Mouse (Mus musculus): ENCODE data around the gene Ptprg. TPM values are rescaled to one million over a fixed set of nuclear protein-coding genes. Genes with fewer than 3 reads are reported as not detected.

The Ptprg gene
- total RNA-seq, 4 experiments from 2014 or later = 13.3 to 22.4 (median 19.1) TPM

- DNase-seq (ENCODE audit: low spot score in 2 of 2) = no peak
These were observed 581.2 kb downstream of the Ptprg start for GRCm38 (mm10) chr14:12134504-12134903.

GRCm38 (mm10) chr14:12136536-12136935 lies 583.2 kb downstream of the Ptprg start:
- DNase-seq (ENCODE audit: low spot score in 2 of 2) = no peak

- DNase-seq (ENCODE audit: low spot score in 2 of 2) = no peak
These were observed 586.5 kb downstream of the Ptprg start for GRCm38 (mm10) chr14:12139643-12140481.

GRCm38 (mm10) chr14:12143941-12144485 lies 590.7 kb downstream of the Ptprg start:
- no peak for DNase-seq (ENCODE audit: low spot score in 2 of 2)

GRCm38 (mm10) chr14:12145919-12146318 lies 592.6 kb downstream of the Ptprg start:
- no peak for DNase-seq (ENCODE audit: low spot score in 2 of 2)

GRCm38 (mm10) chr14:12149529-12149928 lies 596.2 kb downstream of the Ptprg start:
- DNase-seq (ENCODE audit: low spot score in 2 of 2) = no peak

- no peak for DNase-seq (ENCODE audit: low spot score in 2 of 2)
These were observed 598.6 kb downstream of the Ptprg start for GRCm38 (mm10) chr14:12151927-12152326.

- no peak for DNase-seq (ENCODE audit: low spot score in 2 of 2)
These were observed 599.4 kb downstream of the Ptprg start for GRCm38 (mm10) chr14:12152748-12153147.

GRCm38 (mm10) chr14:12153599-12153998 lies 600.3 kb downstream of the Ptprg start:
- DNase-seq (ENCODE audit: low spot score in 2 of 2) = no peak

GRCm38 (mm10) chr14:12161738-12162310 lies 608.5 kb downstream of the Ptprg start:
- DNase-seq (ENCODE audit: low spot score in 2 of 2) = no peak

- no peak for DNase-seq (ENCODE audit: low spot score in 2 of 2)
These were observed 609.1 kb downstream of the Ptprg start for GRCm38 (mm10) chr14:12162331-12162854.

- DNase-seq (ENCODE audit: low spot score in 2 of 2) = no peak
These were observed 609.9 kb downstream of the Ptprg start for GRCm38 (mm10) chr14:12163196-12163595.

- DNase-seq (ENCODE audit: low spot score in 2 of 2) = no peak
These were observed 613.9 kb downstream of the Ptprg start for GRCm38 (mm10) chr14:12167215-12167614.

GRCm38 (mm10) chr14:12167651-12168050 lies 614.3 kb downstream of the Ptprg start:
- no peak for DNase-seq (ENCODE audit: low spot score in 2 of 2)

- no peak for DNase-seq (ENCODE audit: low spot score in 2 of 2)
These were observed 624.1 kb downstream of the Ptprg start for GRCm38 (mm10) chr14:12177436-12177835.

GRCm38 (mm10) chr14:12178645-12179044 lies 625.3 kb downstream of the Ptprg start:
- DNase-seq (ENCODE audit: low spot score in 2 of 2) = no peak

GRCm38 (mm10) chr14:12180116-12180515 lies 626.8 kb downstream of the Ptprg start:
- DNase-seq (ENCODE audit: low spot score in 2 of 2) = no peak

GRCm38 (mm10) chr14:12185040-12185439 lies 631.7 kb downstream of the Ptprg start:
- no peak for DNase-seq (ENCODE audit: low spot score in 2 of 2)

GRCm38 (mm10) chr14:12188352-12188751 lies 635.0 kb downstream of the Ptprg start:
- no peak for DNase-seq (ENCODE audit: low spot score in 2 of 2)

GRCm38 (mm10) chr14:12189266-12189665 lies 635.9 kb downstream of the Ptprg start:
- no peak for DNase-seq (ENCODE audit: low spot score in 2 of 2)

- no peak for DNase-seq (ENCODE audit: low spot score in 2 of 2)
These were observed 636.6 kb downstream of the Ptprg start for GRCm38 (mm10) chr14:12189717-12190600.
